Comparison of ENCODE assay signal across 14 mouse cellular contexts in the genomic region with DNA sequence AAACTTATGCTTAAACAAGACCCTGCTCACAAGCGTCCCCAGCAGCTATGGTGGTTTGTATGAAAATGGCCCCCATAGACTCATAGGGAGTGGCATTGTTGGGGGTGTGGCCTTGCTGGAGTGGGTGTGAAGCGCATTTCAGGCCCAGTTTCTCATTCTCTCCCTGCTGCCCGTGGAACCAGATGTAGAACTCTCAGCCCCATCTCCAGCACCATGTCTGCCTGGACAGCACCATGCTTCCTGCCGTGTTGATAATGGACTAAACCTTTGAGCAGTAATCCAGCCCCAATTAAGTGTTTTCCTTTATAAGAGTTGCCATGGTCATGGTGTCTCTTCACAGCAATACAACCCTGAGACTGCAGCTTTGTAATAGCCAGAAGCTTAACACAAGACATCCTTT.
"Had no signal": no experiment of that assay in that cellular context is flagged by ENCODE, and none has a peak within 500 bp of the region (broad histone marks: within the 10 kb centered on the region; RNA-seq: fewer than 3 reads in every experiment).

No protein-coding gene starts in this region.

- ATAC-seq: intestine, embryonic 16.5 days; lung, postnatal 0 days had no signal

- DNase-seq: kidney, adult 18-20 months; kidney, adult 9 months; layer of hippocampus, adult 9-11 months; layer of hippocampus, postnatal 36 days; left cerebral cortex, postnatal 4 days; liver, embryonic 13.5 days; lung, adult 2 months; lung, postnatal 36 days; midbrain, embryonic 14.5 days; retina, postnatal 1 day; thymus, adult 18-20 months; thymus, postnatal 36 days had no signal
